Mouse (Mus musculus) megakaryocyte, embryonic 14.5 days (primary cell): ENCODE data around the gene Aqp1.

ENCODE experiments used
- FLI1 ChIP-seq: IDR thresholded peaks from 2 replicates; pipeline ENCODE4 v1.6.1; 2012; ENCODE audit warnings: low read length, inconsistent platforms, mixed read lengths
- GATA1 ChIP-seq: IDR thresholded peaks from 3 replicates; pipeline ENCODE4 v1.6.1; 2012; ENCODE audit warnings: mixed read lengths, low read length, inconsistent platforms, borderline replicate concordance

GRCm38 (mm10) chr6:55331315-55331714, 4.9 kb upstream of the Aqp1 start:
- TF ChIP-seq GATA1 (no peak), FLI1 (no peak)
